Mouse (Mus musculus): ENCODE results near the gene Nol4l.
"Not testable (repeated sequence)": the region's sequence is repeated elsewhere in the genome, so short reads cannot be mapped to it uniquely, and the experiment has no call there.

Nol4l gene

DNA sequence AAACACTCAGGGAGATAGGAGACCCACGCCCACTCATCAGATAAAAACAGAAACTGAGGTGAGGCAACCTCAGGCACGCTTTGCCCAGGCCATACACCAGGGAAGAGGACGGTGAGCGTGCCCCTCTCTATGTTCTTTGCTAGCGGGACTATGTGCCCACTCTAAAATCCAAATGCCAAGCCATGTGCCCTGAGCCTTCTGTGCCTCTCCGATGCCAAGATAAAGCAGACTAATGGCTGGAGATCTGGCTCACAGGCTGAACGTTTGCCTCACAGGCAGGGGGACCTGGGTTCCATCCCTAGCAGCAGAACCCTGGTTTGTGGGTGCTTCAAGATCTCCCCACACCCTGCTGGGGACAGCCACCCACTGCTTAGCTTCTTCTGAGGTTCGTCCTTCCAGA is 19.6 kb downstream of the Nol4l start:
- no peak for DNase-seq

DNA sequence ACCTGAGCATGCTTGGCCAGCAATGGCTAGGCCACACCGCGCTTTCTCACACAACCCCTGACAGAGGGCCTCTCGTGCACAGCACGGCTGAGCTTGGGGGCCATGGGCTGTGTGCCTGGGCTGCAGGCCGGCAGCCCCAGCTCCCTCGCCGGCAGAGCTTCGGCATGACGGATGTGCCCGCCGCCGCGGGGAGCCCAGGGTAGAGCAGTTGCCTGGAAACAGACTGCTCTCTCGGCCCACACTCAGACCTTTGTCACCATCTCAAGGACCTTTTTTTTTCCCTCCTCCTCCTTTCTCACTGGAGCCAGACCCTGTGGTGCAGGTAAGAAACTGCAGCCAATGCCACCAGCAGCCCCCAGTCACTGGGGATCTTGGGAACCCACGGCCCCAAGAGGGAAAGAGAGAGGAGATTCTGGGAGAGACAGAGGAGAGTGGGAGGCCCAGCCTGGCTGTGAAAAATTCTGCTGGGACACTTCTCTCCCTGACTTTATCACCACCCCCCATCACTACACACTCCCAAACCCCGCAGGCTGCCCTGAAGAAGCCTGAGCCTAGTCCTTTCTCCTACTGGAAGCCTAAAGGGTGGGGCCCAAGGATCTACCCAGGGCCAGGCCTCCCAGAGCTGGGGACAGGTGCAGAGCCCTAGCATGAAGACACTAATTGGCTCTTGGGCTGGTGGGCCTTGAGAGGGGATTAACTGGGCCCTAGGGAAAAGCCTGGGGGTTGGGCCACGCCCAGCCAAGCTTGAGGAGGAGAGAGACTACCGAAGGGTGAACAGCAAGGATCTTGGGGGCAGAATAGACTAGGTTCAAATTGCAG is 20.4 kb downstream of the Nol4l start:
- peak; percentile 25 for DNase-seq

DNA sequence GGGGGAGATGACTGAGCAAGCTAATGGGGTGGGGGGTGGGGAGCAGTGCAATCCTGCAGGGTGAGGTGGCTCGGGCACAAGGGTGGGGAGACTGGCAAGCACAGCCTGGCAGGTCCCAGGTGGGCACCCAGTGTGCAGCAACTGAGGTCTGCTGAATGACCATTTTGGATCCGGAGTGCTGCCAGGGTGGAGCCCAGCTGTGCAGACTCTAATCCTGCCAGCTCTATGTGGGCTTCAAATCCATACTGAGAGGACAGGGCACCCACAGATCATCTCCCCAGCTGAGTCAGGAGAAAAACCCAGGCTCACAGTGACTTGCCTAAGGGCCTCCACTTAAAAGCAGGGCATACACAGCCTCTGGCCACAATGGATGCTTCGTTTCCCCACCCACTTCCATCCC is 21.4 kb downstream of the Nol4l start:
- DNase-seq, result no peak

DNA sequence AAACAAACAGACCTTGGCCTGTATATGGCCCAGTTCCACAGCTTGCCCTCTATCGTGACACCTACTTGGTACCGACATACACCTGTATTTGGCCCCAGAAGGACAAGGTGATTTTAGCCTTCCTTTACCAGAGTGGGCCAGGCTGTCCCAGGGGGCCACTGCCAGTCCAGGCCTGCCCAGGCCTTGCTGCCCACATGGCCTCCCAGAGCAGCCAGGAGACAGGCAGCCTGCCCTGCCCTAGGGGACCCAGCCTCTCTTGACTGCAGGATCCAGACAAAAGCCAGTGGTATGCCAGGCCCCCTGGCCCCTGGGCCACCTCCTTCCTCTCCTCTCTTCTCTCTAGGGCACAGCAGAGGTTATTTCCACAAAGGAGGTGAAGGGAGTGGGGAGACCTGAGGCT is 21.8 kb downstream of the Nol4l start:
- DNase-seq, result no peak

DNA sequence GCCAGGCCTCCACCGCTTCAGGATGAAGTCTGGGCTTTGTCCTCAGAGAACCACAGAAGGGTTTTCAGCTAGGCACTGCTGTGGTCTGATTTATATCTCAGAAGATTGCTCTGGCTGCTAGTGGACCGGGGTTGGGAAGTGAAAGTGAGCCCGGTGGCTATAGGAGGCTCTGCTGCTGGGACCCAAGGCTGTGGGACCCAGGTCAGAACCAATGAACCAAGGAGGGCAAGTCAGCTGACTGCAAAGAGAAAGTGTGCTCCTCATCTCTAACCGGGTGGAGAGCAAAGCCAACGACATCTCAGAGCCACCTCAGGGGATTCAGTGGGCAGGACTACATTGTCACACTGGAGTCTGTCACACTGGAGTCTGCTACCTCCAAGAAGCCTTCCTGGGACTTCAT is 23.4 kb downstream of the Nol4l start:
- no peak for DNase-seq

DNA sequence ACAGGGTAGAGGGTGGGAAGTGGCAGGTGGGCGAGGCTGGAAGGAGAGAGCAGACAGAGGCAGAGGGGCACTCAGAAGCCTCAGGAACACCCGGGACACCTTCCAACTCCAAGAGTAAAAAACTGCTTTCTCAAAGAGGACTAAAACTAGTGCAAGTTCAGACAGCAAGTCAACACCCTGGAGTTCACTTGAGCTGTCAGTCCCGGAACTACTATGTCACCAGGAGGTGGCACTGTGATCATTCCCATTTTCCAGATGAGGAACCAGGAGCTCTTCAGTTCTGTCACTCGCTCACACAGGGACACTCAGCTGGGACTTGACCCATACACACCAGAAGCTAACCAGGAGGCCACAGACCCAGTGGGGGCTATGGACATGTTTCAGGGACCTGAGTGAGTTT is 30.6 kb downstream of the Nol4l start:
- no peak for DNase-seq

DNA sequence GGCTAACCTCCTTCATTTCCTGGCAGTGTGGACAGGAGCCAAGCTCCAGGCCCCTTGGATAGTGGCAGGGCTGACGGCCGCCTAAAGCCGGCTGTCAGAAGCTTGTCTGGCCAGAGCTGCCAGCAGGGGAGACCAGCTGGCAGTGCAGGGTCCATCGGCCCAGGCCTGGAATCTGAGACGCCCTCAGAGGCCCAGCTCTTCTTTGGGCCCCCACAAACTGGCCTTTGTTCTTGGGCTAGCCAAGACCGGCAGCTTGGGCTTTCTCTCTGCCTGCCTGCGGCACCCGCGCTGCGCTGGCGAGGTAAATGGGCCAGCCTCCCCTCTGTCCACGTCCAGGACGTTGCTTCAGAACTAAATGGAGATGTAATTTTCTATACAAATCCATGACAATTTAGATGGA is 32.9 kb downstream of the Nol4l start:
- DNase-seq, result no peak

DNA sequence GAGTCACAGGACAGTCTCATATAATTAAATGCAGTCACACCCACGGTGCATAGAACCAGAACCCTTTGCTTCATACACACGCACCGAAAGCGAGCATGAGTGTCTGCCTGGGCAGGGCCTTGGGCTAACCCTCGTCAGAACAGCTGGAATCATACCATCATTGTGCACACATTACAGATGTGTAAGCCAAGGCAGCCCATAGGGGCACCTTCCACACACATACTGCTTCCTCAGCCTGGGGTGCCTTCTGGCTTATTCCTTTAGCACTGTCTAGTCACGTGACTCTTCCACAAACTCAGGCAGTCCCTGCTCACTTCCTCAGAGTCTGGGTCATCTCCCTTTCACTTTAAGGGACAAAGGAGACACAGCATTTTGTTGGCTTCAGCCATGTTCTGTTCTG is 33.5 kb downstream of the Nol4l start:
- peak; percentile 21 for DNase-seq

DNA sequence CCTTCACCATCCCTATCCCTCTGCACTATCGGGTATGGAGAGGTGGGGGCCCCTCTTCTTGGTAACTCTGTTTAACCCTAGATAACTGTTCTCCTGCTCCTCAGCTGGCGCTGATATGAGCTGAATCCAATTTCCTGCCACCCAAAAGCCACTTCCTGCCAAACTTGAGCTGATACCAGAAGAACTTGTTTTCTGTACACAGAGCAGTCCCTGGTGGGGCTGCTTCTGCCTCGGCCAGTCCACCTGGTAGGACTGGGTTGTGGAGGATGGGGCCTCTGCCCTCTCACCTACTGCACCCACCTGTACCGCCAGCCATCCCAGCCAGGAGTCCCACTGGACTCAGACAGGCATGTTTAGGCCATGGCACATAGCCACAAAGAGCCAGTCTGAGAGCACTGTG is 34.0 kb downstream of the Nol4l start:
- DNase-seq, result peak; percentile 69

DNA sequence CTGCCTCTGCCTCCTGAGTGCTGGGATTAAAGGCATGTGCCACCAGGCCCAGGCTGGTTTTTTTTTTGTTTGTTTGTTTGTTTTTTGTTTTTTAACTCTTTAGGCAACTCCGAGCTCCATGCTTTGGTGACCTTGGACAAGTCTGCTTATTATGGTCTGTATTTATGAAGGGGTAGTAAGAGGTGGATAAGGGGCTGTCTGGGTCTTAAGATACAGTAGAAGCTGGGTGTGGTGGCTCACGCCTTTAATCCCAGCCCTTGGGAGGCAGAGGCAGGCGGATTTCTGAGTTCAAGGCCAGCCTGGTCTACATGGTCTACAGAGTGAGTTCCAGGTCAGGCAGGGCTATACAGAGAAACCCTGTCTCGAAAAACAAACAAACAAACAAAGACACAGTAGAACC is 34.4 kb downstream of the Nol4l start:
- DNase-seq, result not testable (repeated sequence)

DNA sequence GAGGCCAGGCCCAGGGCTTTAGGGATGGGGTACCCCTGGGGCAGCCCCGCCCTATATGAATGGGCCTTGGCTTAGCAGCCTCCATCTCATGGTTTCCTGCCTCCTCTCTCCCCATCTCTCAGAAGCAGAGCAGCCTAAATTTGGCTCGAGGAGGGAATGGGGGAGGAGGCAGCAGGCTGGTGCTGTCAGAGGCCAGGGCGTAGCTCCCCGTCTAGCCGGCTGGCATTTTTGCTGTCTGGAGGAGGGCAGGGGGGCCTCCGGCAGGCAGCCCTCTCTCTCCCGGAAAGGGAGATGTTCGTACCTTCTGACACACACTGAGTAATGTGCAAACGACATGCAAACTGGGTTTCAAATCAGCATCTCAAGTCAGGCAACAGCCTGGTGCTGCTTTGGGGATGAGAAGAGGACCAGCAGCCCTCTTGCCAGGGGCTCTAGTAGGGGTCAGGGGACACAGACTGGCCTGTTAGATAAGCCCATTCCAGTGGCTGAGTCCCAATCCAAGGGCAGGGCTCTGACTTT is 35.4 kb downstream of the Nol4l start:
- DNase-seq, result peak; percentile 70

DNA sequence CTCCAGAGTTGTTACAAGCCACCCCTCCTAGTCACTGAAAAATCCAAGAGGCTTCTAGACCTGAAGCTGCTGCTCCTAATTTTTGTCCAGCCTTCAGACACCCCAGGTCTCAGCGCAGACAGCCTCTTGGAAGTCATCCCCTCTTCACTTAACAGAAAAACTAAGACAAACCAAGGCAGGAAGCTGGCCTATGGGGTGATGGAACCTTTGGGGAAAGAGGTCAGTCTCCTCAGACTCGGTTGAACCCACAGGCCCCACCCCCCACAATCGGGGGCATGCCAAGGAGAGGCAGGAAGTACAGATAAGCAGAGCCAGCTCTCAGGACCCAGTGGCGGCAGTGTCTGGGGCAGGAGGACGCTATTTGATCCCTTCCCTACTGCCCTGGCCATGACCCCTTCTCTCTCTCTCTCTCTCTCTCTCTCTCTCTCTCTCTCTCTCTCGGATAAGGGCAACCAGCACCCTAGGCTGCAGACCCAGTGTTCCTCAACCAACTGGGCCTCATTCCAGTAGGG is 35.9 kb downstream of the Nol4l start:
- DNase-seq, result peak; percentile 79

DNA sequence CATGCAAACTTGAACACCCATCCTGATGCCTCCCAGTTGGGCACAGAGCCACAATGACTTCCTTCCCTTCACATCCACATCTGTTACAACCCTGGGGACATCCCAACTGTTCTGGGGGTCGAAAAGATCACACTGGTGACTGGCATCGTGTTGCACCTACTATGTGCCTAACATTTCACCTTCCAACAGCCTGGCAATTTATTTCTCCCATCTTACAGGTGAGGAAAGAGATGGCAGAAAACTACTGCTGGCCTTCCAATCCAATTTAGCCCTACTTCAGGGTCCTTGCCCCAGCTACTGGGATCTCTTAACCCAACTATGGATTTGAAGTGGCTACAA is 36.4 kb downstream of the Nol4l start:
- DNase-seq, result no peak

DNA sequence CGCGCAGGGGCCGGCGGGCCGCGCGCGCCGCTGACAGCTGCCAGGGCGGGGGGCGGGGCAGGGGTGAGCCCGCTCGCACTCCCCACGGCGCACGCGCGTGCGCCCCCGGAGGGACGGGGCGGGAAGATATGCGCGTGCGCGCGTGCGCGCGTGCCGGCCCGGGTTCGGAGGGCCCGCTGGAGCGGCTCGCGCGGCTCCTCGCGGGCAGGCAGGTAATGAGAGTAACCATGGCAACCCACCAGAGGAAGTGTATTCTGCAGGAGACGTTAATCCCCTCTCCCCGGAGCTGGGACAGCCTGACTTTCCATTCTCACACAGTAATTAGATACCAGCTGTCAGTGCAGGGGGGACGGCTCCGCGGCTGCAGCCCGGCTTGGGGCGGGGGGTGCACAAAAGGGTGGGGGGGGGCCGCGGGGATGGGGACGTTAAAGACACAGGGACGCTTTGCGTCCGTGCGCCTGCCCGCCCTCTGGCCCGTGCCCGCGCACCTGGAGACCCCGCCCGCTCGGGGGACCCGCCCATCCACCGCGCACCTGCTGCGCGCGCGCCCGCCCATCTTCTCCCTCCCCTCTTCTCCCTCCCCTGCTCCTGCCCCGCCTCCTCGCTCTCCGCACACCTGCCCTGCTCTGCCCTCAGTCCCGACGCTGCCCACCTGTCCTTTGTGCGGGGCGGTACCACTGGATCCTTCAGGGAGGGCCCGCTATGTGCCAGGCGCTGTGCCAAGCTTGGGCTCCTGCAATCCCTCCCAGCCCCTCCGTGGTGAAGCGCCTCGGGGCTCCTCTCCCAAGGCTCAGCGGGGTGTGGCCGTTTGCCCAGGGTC is 37.0 kb downstream of the Nol4l start, which contains the start of gene 4930404H24Rik:
Gene 4930404H24Rik, plus strand, starts transcription at position 218 of the 820 bp plus-strand sequence.
- peak; percentile 91 for DNase-seq

DNA sequence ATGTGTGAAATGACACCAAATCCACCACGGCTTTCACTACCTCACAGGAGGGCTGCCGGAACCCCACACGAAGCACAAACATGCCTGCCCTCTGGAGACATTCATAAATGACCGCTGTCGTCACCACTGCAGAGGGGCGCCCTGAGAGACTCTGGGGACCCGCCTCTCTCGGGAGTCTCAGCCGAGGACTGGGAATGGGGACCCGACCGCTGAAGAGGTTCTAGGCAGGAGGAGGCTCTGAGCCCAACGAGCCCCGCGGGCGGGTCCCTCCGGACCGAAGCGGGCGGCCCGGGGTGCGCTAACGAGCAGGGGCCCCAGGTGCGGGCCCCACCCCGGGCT is 37.6 kb downstream of the Nol4l start:
- DNase-seq, result no peak

DNA sequence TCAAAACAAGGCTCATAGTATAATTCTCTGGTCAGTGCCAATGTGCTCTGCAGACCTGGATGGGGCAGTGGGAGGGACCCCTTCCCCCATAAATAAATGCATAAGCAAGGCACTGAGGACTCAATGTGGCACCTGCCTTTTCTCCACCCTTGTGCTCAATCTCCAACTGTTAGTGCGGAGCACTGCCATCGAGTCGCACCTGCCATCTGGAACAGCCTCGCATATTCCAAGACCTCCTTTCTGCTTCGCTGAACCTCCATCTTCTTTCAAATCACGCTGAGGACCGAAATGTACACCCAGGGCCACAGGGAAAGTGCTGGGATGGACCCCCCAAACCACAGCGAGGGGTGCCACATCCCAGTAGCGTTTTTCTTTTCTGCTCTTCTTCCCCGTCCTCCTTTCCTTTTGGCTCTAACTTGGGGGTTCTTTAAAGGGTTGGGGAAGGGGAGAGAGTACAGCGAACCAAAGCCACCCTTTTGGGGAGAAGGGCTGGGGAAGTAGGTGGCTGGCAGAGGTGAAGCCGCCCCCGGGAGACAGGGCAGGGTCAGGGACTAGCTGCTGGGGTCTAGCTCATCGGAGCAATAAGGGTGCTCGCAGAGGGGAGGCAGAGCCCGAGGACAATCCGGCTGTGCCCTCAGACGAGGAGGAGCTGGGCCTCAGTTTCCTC is 38.1 kb downstream of the Nol4l start:
- no peak for DNase-seq

DNA sequence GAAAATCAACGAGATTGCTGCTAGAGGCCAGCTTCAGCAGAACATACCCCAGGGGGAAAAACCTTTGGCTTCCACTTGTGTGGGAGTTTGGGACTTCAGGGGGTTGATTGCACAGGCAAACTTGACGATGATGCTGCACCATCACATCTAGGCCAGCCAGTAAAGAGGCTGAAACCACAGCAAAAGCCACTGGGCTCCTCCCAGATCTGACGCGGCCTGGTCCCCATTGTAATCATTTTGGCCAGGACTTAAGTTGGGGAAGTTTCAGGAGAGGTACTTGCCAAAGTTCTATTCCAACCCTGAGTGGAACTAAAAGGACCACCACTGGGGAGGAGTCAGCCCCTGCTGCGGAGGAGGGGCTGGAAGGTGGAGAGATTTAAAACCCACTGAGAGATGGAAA is 38.8 kb downstream of the Nol4l start:
- no peak for DNase-seq

DNA sequence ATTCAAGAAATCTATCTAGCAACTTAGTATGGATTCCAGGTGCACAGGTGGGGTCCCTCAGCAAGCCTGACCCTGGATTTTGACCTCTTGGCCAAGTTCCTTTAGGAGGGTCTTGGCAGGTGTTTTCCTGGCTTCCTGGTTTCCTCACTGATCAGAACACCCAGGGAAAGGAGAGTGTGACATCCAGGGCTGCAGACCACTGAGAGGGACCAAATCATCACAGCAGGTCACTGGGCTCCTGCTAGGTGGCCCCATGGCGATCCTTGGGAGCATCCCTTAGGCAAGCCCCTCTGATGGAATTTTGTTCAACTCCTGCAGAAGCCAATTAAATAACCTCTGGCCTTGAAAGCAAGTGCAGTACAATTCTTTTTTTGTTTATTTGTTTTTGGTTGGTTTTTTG is 39.7 kb downstream of the Nol4l start:
- DNase-seq, result no peak

DNA sequence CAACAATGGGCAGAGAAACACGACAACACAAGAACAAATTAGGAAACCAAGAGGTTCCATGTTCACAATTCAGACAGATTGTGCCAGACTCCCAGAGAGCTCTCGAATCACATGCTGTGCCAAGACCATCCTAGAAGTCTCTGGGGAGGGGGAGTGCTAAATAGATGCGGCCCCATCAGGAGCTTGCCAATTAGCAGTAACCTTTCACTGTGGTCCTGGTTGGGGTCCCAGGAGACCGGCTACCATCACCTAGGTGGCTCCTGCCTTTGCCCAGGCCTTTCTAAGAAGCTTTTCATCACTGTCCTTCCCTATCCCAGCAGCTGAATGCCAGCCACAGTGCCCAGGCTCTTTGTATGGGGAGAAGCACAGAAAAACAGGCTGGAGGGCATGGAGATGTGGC is 45.7 kb downstream of the Nol4l start:
- DNase-seq, result no peak

DNA sequence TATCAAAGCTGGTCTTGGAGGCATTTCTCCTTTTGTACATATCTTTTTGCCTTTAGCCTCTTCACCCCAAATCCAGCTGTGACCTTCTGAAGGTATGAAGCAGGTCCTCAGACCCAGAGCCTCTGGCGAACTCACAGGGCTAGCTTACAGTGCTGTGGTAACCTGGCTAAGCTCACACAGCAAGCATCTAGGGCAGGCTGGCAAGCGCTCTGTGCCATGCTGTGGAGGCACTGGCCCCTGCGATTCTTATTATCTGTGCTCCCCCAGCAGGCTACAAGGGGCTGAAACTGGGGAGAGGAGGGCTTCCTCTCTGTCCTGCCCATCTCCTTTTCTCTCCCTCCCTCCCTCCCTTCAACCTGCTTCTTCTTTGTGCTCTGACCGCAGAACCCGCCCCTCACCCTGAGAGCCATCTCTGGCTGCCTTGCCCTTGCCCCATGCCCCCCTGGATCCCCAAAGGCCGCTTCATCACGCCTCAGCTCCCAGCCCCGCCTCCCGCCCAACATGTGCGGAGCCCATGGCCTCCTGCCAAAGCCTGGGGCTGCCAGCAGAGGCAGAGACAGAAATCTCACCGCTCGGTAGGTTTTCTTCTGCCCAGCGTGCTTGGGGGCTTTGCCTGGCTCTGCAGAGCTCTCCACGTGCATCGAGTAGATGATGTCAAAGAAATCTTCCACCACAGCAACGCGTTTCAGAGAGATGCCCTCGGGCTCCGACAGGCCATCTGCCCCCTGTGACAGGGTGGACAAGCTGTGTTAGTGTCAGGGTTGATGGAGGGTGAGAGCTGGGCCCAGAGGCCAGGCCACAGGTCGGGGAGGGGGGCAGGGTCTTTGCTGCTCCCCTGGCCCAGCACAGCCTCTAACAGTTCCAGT is 46.4 kb downstream of the Nol4l start:
- peak; percentile 60 for DNase-seq

DNA sequence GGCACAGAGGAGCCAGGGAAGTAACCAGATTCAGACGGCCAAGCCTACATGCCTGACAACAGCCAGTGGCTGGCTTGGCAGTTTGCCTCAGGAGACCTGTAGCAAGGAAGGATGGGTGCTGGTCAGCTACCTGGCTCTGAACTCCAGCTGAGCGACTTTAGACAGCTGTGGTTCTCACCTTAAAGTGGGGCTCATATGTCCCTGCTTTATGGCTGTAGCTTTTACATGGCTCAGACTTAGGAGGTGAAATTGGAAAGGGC is 48.0 kb downstream of the Nol4l start:
- DNase-seq, result no peak

DNA sequence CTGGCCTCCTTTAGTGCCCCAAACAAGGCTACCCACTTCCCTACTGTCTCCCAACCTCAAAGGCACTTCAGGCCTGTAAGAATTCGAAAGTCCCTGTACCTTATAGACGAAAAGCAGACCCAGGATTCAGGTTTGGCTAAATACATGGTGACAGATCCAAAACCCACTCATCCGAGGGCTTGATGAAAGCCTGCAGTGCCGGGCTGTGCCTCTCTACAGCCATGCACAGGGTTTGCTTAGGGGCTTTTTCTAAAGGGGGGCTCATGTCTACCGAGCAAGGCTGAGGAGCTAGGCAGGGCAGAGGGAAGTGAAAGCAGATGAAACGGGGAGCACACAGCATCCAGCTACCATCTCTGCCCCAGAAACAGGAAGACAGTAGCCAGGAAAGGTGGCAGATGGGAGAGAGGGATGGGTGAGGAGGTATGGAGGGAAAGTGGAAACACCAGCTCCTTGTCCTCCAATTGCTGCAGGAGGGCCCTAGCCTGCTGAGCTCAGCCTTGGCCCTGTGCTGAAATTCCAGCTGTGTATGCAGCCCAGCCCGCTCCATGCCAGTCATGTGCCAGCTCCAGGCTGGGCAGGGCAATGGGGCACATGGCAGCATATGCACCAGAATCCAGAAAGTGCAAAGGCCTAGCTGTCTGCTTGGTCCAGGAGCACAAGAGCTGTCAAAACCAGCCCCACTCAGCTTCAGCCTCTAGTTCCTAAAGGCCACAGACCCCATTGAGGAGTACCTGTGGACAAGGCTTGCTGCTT is 48.5 kb downstream of the Nol4l start:
- DNase-seq, result no peak
